Mouse (Mus musculus) kidney, embryonic 16.5 days (tissue): ENCODE data around the gene Hist1h2bh. TPM values are rescaled to one million over a fixed set of nuclear protein-coding genes. Genes with fewer than 3 reads are reported as not detected.
"Not testable (repeated sequence)": the region's sequence is repeated elsewhere in the genome, so short reads cannot be mapped to it uniquely, and the experiment has no call there.

Source experiments
- ATAC-seq: fragments of 200-750 bp; cut with Nextera tagmentation; 2 replicates; pipeline ENCODE4 v1.8.0; 2017; ENCODE audit warnings: moderate TSS enrichment; ENCODE audit not compliant: low FRiP score, low TSS enrichment
- H3K27ac ChIP-seq: fragments of 300-500 bp; sonication (generic); 2 replicates; pipeline ENCODE4 v1.5.1; 2014; ENCODE audit warnings: low read length
- H3K27me3 ChIP-seq: fragments of 300-500 bp; sonication (generic); 2 replicates; pipeline ENCODE4 v1.6.1; 2014; ENCODE audit warnings: low read length, control low read depth, mixed read lengths; ENCODE audit not compliant: insufficient read depth
- H3K36me3 ChIP-seq: fragments of 300-500 bp; sonication (generic); 2 replicates; pipeline ENCODE4 v1.6.1; 2014; ENCODE audit warnings: low read length, control low read depth, mixed read lengths; ENCODE audit not compliant: insufficient read depth
- H3K4me1 ChIP-seq: fragments of 300-500 bp; sonication (generic); 2 replicates; pipeline ENCODE4 v1.6.1; 2014; ENCODE audit warnings: low read length, control low read depth, mixed read lengths; ENCODE audit not compliant: insufficient read depth
- H3K4me2 ChIP-seq: fragments of 300-500 bp; sonication (generic); replicated peaks from 2 replicates; pipeline ENCODE4 v1.6.1; 2014; ENCODE audit warnings: low read depth, low read length
- H3K4me3 ChIP-seq: fragments of 300-500 bp; sonication (generic); 2 replicates; pipeline ENCODE4 v1.5.1; 2014; ENCODE audit warnings: mild to moderate bottlenecking, low read length
- H3K9ac ChIP-seq: fragments of 300-500 bp; sonication (generic); replicated peaks from 2 replicates; pipeline ENCODE4 v1.6.1; 2014; ENCODE audit warnings: low read length
- H3K9me3 ChIP-seq: fragments of 300-500 bp; sonication (generic); 2 replicates; pipeline ENCODE4 v1.6.1; 2016; ENCODE audit warnings: low read length, control low read depth
- WGBS: fragments of 180-500 bp; shearing (Covaris S2); extraction: QIAGEN DNeasy Blood & Tissue Kit; methylation state at CpG from one replicate; pipeline ENCODE4 v1.1.7; 2014; 5-methylcytosine and 5-hydroxymethylcytosine counted together
- polyA plus RNA-seq: library from polyadenylated mRNA; unstranded; fragments of >200 nt; fragmentation: Nextera tagmentation; extraction: Ambion mirVana; gene quantifications from 2 replicates; pipeline ENCODE4 v1.2.1, GENCODE M21; 2015

The Hist1h2bh gene
- polyA plus RNA-seq, 1 experiment from 2014 or later, result 0.64 TPM

DNA sequence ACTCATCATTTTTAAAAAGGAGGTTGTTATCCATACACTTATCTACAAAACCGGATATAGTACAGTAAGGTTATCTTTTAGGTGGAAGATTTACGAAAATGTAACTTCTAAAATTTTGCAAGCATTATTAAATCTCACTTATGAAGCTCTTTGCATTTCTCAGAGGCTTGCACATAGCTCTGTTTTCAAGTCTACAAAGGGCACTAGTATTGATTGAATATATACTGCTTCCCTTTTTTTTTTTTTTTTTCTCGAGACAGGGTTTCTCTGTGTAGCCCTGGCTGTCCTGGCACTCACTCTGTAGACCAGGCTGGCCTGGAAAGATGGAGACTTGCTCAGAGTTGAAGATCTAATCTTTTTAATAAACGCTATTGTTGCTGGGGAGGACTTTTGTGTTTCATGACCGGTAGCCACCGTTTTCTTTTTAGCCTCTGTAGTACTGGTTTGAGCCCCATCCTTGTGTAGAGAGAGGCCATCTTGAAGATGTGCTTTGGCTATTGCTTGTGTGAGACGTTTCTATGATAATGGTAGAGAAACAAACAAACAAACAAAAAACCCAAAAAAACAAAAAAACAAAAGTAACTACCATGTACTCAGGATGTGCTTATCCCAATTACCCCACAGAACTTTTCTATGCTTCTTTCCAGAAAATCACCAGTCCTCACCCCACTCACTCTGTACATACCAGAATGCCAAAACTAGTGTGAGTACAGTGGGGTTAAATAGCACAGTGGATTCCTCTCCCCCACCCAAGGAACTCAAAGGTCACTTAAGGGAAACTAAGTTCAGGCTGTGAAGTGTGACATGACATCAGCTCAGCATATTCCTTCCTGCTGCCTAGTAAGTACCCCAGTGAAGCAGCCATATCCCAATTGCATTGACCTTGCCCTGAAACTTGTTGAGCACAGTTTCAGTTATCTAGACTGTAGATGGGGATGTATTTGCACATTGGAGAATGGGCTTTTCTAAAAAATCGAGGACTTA is 9.0 kb upstream of the Hist1h2bh start:
- WGBS, result 49% methylated on average over 8 of the region's 8 CpGs
- peak overlapping the region; percentile 69; the same call in 1 of the 2 replicates for H3K9ac ChIP-seq

DNA sequence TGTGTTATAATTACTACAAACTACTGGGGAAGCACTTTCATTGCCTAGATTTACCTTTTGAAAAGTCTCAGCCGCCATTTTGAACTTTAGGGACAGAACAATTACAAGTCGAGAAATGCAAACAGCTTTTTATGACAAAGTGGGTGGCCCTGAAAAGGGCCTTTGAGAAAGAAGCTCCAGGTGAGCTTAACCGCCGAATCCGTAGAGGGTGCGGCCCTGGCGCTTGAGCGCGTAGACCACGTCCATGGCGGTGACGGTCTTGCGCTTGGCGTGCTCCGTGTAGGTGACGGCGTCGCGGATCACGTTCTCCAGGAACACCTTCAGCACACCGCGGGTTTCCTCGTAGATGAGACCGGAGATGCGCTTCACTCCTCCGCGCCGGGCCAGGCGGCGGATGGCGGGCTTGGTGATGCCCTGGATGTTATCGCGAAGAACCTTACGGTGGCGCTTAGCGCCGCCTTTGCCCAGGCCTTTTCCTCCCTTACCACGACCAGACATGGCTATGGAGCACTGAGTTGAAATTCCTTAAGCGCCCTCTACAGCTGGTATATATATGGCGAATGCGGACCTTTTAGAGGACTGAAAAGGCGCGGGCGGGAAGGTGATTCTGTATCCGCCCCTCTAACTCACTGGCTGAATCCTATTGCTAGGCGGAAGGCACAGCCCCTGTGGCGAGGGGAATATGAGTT is 8.1 kb upstream of the Hist1h2bh start, which contains the start of gene Hist1h4f:
TSS of gene Hist1h4f (minus strand) at position 503 of the 689 bp plus-strand sequence.
- not testable (repeated sequence) for H3K27me3 ChIP-seq, H3K9me3 ChIP-seq, H3K36me3 ChIP-seq
- Histone ChIP-seq H3K27ac (peak within 1 kb of the TSS; percentile 96), H3K9ac (peak within 1 kb of the TSS; percentile 69), H3K4me1 (peaks cover 14% of the 10 kb centered on the region), H3K4me3 (peak within 1 kb of the TSS; percentile 52), H3K4me2 (peak within 1 kb of the TSS; percentile 68)
- ATAC-seq, result peak; percentile 88
- under 1% methylated on average over 44 of the region's 47 CpGs for WGBS

More for the DNA sequence above, 9.0 kb upstream of the Hist1h2bh start:
- H3K36me3 ChIP-seq, result no peaks in the 10 kb centered on the region
- peak overlapping the region; percentile 52 for H3K4me3 ChIP-seq
- no peaks in the 10 kb centered on the region for H3K27me3 ChIP-seq
- no peaks in the 10 kb centered on the region for H3K9me3 ChIP-seq
- peak overlapping the region; percentile 68 for H3K4me2 ChIP-seq
- ATAC-seq, result no peak
- peaks cover 18% of the 10 kb centered on the region for H3K4me1 ChIP-seq
- peak overlapping the region; percentile 96 for H3K27ac ChIP-seq

DNA sequence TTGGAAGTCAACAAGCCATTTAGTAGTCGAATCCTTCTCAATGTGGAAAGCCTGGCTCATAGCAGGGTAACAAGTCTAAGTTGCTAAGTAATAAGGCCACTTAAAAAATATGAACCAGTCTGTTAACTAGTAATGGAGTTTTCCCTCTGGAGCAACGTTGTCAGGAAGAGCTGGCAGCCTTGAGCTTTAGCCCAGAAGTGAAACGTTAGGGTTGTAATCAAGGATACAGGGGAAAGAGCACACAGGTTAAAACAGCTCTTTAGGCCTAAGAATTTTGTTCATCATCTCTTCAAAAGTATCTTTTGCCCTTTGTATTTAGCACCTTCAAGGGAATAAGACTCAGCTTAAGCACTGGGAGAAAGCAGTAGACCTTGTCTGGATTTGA is 7.6 kb upstream of the Hist1h2bh start:
- WGBS, result 0% methylated on average over 3 of the region's 3 CpGs
- Histone ChIP-seq H3K4me1 (peaks cover 14% of the 10 kb centered on the region), H3K9ac (peak overlapping the region; percentile 69), H3K4me2 (peak overlapping the region; percentile 68), H3K27ac (peak overlapping the region; percentile 96), H3K4me3 (peak overlapping the region; percentile 52), H3K36me3 (no peaks in the 10 kb centered on the region), H3K9me3 (no peaks in the 10 kb centered on the region), H3K27me3 (no peaks in the 10 kb centered on the region)
- no peak for ATAC-seq

DNA sequence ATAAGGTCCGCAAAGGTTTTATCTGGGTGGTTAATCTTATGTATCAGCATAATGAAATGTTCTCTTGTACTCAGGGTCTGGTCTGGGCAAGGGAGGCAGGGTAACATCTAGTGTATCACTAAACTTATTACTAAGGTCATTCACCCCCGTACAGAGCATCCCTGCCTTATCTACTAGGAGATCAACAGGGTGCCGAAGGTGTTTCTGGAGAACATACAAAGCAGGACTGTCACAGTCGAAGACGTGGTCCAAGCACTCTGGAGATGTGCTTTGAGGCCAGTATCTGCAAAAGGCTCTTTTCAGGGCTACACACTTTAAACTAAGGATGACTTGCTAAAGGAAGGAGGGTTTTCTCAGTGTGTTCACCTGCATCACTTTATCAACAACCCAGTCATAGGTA is 3.5 kb upstream of the Hist1h2bh start:
- Histone ChIP-seq H3K9me3 (no peaks in the 10 kb centered on the region), H3K4me1 (peaks cover 6% of the 10 kb centered on the region), H3K4me2 (no peak overlapping the region), H3K27me3 (no peaks in the 10 kb centered on the region), H3K9ac (no peak overlapping the region), H3K27ac (no peak overlapping the region), H3K4me3 (no peak overlapping the region), H3K36me3 (no peaks in the 10 kb centered on the region)
- ATAC-seq, result no peak
- WGBS, result 72% methylated on average over 5 of the region's 5 CpGs

DNA sequence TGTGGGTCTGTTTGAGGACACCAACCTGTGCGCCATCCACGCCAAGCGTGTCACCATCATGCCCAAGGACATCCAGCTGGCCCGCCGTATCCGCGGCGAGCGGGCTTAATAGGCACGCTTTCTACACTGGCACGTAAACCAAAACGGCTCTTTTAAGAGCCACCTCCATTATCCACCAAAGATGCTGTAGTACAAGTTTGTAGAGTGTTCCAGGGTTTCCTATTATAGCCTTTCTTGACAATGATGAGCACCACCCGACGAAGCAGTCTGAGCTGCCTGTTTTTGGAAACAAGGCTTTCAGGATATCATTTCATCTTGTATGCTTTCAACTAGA is 1.6 kb upstream of the Hist1h2bh start:
- H3K27ac ChIP-seq, result peak overlapping the region; percentile 90; the same call in 1 of the 2 replicates
- ATAC-seq, result peak; percentile 7; the same call in 1 of the 2 replicates
- peak overlapping the region; percentile 66; the same call in 1 of the 2 replicates for H3K9ac ChIP-seq
- H3K4me1 ChIP-seq, H3K9me3 ChIP-seq, H3K27me3 ChIP-seq, H3K36me3 ChIP-seq: not testable (repeated sequence)
- peak overlapping the region; percentile 46 for H3K4me2 ChIP-seq
- peak overlapping the region; percentile 51 for H3K4me3 ChIP-seq
- WGBS, result 0% methylated on average over 12 of the region's 14 CpGs

DNA sequence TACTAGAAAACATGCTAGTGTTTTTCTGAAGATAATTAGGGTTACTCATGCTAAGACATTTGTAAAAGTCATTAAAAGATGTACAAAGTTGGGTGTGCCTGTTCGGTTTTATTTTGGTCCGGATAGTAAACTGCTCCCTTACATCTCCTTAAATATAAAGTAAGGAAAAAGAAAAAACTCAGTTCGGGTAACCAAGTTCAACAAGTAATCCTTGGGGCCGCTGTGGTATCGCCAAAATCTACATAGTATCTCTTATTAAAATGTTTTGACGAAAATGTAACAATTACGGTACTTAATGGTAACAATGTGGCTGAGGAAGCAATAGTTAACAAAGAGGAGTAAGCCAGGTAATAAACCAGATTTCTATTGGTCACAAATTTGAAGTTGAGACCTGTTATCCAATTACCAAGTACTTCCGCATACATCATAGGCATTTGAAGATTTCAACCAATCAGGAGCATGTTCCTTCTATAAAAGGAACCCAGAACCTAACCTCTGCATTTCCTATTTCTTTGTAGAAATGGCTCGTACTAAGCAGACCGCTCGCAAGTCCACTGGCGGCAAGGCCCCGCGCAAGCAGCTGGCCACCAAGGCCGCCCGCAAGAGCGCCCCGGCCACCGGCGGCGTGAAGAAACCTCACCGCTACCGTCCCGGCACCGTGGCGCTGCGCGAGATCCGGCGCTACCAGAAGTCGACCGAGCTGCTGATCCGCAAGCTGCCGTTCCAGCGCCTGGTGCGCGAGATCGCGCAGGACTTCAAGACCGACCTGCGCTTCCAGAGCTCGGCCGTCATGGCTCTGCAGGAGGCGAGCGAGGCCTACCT is 984 bp upstream of the Hist1h2bh start, which contains the start of gene Hist1h3f:
TSS of gene Hist1h3f (plus strand) at position 88 of the 822 bp plus-strand sequence.
- peak within 1 kb of the TSS; percentile 74 for H3K9ac ChIP-seq
- no peaks in the 10 kb centered on the region for H3K9me3 ChIP-seq
- peak; percentile 93 for ATAC-seq
- whole genome bisulfite sequencing, result under 1% methylated on average over 25 of the region's 45 CpGs
- H3K36me3 ChIP-seq, result no peaks in the 10 kb centered on the region
- H3K4me1 ChIP-seq, result peaks cover 5% of the 10 kb centered on the region; the same call in 1 of the 2 replicates
- peak within 1 kb of the TSS; percentile 86 for H3K4me2 ChIP-seq
- H3K27ac ChIP-seq, result peak within 1 kb of the TSS; percentile 97
- no peaks in the 10 kb centered on the region for H3K27me3 ChIP-seq
- H3K4me3 ChIP-seq, result peak within 1 kb of the TSS; percentile 54

DNA sequence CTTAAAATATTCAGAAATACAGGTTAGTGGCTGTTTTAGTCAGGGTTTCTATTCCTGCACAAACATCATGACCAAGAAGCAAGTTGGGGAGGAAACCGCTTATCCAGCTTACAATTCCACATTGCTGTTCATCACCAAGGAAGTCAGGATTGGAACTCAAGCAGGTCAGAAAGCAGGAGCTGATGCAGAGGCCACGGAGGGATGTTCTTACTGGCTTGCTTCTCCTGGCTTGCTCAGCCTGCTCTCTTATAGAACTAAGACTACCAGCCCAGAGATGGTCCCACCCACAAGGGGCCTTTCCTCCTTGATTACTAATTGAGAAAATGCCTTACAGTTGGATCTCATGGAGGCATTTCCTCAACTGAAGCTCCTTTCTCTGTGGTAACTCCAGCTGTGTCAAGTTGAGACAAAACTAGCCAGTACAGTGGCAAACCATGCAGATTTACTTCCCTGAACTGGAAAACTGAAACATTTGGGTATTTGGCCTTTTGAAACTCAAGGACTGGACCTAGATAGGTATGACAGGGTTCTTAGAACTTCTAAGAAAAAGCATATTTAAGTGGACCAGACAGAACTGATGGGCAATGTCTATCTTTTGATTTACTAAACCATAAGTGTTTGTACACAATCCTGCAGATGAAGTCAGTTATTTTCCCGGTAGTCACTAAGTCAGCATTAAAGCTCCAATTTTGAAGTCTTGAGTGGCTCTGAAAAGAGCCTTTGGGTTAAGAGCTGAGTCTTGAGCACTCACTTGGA is 789 bp downstream of the Hist1h2bh start:
- not testable (repeated sequence) for H3K36me3 ChIP-seq, ATAC-seq, H3K9me3 ChIP-seq, H3K4me1 ChIP-seq, H3K27me3 ChIP-seq
- Histone ChIP-seq H3K4me2 (peak overlapping the region; percentile 56), H3K4me3 (peak overlapping the region; percentile 54), H3K9ac (peak overlapping the region; percentile 74), H3K27ac (peak overlapping the region; percentile 92)
- WGBS, result 4% methylated on average over 3 of the region's 3 CpGs

DNA sequence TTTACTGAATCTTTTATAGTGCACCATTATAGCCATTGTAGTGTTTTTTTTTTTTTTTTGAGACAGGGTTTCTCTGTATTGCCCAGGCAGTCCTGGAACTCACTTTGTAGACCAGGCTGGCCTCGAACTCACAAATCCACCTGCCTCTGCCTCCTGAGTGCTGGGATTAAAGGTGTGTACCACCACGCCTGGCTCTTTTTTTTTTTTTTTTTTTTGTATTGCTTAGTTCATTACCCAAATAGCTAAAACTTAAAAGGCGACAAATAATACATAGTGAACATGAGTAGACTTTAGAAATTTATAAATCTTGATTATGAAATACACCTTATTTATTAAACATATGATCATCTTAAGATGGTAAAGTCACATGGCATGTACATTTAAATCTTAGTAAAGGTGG is 1.7 kb downstream of the Hist1h2bh start:
- no peak overlapping the region for H3K9ac ChIP-seq
- WGBS, result 82% methylated on average over 3 of the region's 3 CpGs
- H3K4me3 ChIP-seq, result no peak overlapping the region
- peaks cover 15% of the 10 kb centered on the region for H3K4me1 ChIP-seq
- no peak overlapping the region for H3K4me2 ChIP-seq
- no peak for ATAC-seq
- no peaks in the 10 kb centered on the region for H3K9me3 ChIP-seq
- no peaks in the 10 kb centered on the region for H3K36me3 ChIP-seq
- no peak overlapping the region for H3K27ac ChIP-seq
- no peaks in the 10 kb centered on the region for H3K27me3 ChIP-seq

DNA sequence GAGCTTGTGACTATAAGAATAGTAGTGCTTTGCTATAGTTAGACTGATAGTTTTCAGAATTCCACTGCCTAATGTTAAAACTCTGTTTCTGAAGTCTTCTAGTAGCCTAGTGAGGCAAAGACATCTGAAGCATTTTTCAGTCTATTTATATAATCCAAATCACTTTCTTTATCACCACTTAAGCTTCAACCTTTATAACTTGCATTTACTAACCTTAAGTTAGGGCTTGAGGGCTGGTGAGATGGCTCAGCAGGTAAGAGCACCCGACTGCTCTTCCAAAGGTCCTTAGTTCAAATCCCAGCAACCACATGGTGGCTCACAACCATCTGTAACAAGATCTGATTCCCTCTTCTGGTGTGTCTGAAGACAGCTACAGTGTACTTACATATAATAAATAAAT is 3.4 kb downstream of the Hist1h2bh start:
- not testable (repeated sequence) for H3K36me3 ChIP-seq, ATAC-seq, H3K4me2 ChIP-seq, H3K9ac ChIP-seq, H3K9me3 ChIP-seq, H3K27me3 ChIP-seq, H3K27ac ChIP-seq, H3K4me3 ChIP-seq
- H3K4me1 ChIP-seq, result peaks cover 20% of the 10 kb centered on the region
- 67% methylated on average over 1 of the region's 1 CpGs for WGBS
